Mouse (Mus musculus): ENCODE data around the gene Mgme1.

Mgme1 gene

DNA sequence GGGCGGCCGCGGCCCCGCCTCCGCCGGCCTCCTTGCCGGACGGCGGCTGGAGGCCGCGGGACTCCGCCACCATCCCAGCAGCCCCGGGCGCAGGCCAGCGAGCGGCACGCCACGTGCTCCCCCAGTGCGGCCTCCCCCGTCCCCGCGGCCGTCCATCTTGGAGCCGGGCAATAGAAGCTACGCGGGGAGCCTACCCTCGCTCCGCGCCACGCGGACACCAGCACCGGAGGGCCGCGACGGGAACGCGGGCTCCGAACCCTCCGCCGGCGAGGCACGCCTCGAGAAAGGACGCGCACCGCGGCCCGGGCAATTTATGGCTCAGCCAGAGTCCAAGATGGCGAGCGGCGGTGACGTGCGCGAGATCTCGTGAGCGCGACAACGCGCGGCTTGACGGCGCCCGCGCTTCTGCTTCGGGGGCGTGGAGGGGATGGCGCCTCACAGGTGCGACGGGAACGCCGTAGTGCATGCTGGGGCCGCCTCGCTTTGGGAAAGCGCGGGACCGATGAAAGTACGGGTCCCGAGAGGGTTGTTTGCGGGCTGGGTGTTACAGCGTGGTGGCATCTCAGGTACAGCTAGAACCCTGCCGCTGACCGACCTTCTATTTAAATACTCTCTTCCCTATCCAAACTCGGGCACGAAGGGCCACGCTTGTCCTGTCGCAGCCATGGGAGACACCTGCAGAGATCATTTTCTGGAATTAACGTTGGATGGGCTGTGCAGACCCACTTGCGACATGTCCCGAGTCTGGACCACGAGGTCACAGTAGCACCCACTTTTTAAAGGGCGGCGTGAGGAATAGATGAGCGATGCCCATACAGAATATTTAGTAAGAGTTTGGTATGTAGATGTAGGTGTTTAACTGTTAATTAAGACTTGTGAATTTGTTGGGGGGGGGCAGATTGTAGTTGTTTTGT lies at the start of gene Mgme1, which contains the start of gene Snx5:
TSS of gene Mgme1 (plus strand) at position 157 of the 914 bp plus-strand sequence.
TSS of gene Snx5 (minus strand) at position 400 of the 914 bp plus-strand sequence.
- peak; percentile 91 for DNase-seq (ENCODE audit: low spot score)

DNA sequence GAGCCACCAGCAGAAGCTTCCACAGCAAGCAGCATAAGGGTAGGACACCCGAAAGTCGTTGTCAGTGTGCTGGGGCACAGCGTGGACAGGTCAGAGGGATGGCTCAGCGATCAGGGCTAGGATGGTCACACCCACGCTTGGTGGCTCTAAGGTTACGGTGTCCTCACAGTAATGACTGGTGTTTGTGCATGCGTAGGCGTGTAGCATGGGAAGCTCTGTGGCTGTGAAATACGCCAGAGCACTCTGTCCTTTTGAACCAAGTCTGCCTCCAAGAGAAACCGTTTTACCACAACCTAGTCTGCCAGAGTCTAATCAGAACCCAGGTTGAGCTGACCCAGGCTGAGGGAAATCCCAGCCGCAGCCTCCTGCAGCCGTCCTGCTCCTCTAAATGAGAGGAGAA lies 46.1 kb upstream of the Mgme1 start:
- no peak for DNase-seq (ENCODE audit: low spot score)

GRCm38 (mm10) chr2:144226906-144227586 lies 43.4 kb upstream of the Mgme1 start:
- no peak for DNase-seq (ENCODE audit: low spot score)

DNA sequence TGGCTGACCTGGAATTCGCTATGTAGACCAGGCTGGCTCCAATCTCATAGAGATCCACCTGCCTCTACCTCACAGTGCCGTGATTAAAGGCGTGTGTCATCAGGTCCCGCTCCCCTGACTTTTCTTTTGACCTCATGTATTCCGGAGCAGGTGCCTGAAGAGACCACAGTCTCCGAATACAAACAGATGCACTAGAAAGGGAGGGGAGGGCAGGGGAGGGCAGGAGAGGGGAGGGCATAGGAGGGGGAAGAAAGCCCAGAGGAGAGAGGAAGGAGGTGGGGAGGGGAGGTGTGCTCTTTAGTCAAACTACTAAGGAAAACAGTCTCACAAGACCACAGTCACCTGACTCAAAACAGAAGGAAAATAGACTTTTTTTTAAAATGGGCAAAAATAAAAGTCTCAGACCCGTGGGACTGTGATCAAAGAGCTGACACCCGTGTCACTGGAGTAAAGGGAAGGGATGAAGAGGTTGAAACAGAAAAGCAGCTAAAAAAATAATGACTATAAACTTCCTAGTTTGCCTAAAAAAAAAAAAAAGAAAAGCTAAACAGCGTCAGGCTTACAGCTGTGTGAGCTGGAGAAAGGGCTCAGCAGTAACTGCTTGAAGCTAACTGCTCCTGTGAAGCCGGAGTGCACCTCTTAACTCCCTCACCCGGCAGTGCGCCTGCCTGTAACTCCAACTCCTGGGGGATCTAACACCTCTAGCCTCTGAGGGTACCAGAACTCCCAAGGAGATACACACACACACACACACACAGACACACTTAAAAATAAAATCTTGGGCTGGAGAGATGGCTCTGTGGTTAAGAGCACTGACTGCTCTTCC lies 41.7 kb upstream of the Mgme1 start:
- no peak for DNase-seq (ENCODE audit: low spot score)

GRCm38 (mm10) chr2:144229647-144230046 lies 40.8 kb upstream of the Mgme1 start:
- no peak for DNase-seq (ENCODE audit: low spot score)

DNA sequence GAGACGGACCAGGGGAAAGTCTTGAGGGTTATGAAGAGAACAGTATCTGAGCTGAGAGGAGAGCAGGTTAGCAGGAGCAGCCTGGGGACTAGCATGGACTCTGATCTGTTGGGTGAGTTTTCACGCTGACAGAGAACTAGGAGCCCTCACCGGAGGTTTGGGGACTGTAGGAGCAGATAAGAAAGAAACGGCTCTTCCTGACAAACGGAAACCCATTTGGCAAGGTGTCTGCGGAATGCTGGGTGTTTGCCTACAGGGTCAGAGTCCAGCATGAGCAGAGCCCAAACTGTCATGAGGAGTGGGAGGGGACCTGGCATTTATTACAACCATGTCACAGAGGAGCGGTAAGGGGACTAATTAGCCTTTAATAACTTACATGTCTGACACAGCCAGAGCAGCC lies 40.0 kb upstream of the Mgme1 start:
- DNase-seq (ENCODE audit: low spot score) = no peak

GRCm38 (mm10) chr2:144231115-144231514 lies 39.3 kb upstream of the Mgme1 start:
- no peak for DNase-seq (ENCODE audit: low spot score)

- no peak for DNase-seq (ENCODE audit: low spot score)
These were observed 36.9 kb upstream of the Mgme1 start for GRCm38 (mm10) chr2:144233534-144233933.

DNA sequence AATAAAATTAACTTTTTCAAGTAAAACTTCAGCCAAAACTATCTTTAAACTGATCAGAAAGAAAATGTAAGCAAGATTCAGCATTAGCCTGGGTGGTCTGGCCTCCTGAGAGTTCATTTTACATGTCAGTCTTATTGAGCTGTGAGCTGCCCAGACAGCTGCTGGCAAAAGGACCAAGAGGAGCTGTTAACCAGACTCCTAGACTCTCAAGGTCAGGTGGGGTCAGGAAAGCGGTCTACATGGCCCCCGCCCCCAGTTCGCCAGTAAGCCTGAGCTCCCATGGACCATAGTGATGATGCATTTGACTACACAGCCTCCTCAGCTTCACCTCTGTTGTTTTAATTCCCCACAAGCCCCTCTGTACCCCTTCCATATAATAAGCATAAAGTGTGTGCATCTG lies 34.7 kb upstream of the Mgme1 start:
- no peak for DNase-seq (ENCODE audit: low spot score)

GRCm38 (mm10) chr2:144236791-144237584 lies 33.5 kb upstream of the Mgme1 start:
- DNase-seq (ENCODE audit: low spot score) = no peak

- no peak for DNase-seq (ENCODE audit: low spot score)
These were observed 32.1 kb upstream of the Mgme1 start for GRCm38 (mm10) chr2:144238341-144238740.

GRCm38 (mm10) chr2:144239318-144239717 lies 31.1 kb upstream of the Mgme1 start:
- no peak for DNase-seq (ENCODE audit: low spot score)

- no peak for DNase-seq (ENCODE audit: low spot score)
These were observed 30.2 kb upstream of the Mgme1 start for GRCm38 (mm10) chr2:144240095-144240899.

- DNase-seq (ENCODE audit: low spot score) = no peak
These were observed 25.0 kb upstream of the Mgme1 start for GRCm38 (mm10) chr2:144245464-144245863.

DNA sequence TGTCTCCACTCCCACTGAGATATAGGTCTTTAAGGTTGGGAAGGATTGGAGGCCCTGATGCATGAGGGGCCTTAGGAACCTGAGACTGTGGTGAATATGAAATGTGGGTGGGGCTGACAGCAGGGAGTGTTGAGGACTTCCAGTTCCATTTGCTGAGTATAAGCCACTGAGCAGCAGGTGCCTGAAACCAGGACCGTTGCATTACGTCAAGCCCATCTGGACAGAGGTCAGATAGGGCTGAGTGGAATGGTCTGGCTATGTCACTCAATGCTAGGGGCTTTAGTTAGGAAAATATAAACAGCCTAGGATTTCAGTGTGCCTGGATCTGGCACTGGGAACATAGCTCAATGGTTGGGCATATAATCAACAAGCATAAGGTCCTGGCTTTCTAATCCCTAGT lies 24.2 kb upstream of the Mgme1 start:
- no peak for DNase-seq (ENCODE audit: low spot score)

- no peak for DNase-seq (ENCODE audit: low spot score)
These were observed 23.0 kb upstream of the Mgme1 start for GRCm38 (mm10) chr2:144247337-144247978.

DNA sequence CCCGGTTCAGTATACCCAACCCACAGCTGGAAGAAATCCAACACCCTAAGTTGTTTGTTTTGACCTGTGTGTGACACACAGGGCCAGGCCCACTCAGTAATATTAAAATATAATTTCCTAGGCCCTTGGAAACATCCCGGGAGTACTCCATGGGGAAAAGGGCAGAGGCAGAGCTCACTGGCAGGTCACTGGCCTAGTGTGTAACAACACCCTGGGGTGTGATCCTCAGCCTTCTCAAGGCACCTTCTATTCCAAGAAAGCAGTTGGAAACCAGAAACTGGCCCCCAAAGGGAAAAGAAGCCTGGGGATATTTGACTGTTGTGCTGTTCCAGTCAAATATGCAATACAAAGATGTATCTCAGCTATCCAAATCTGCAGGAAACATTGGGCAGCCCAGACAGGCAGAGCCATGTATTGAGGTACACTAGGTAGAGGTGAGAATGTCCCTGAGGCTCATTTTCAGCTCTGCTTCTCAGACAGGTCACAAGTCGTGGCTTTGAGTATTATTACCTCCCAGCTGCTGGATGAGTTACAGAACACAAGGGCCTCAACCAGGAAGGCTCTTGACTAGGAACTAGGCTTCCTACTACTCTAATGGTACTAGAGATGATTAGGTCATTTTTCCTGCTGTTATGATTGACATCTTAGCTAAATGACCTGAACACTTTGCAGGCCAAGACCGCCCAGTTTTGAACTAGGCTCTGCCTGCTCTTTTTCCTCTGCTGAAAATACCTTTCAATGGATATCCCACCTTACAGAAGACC lies 21.7 kb upstream of the Mgme1 start:
- no peak for DNase-seq (ENCODE audit: low spot score)

- no peak for DNase-seq (ENCODE audit: low spot score)
These were observed 20.4 kb upstream of the Mgme1 start for GRCm38 (mm10) chr2:144250111-144250510.

DNA sequence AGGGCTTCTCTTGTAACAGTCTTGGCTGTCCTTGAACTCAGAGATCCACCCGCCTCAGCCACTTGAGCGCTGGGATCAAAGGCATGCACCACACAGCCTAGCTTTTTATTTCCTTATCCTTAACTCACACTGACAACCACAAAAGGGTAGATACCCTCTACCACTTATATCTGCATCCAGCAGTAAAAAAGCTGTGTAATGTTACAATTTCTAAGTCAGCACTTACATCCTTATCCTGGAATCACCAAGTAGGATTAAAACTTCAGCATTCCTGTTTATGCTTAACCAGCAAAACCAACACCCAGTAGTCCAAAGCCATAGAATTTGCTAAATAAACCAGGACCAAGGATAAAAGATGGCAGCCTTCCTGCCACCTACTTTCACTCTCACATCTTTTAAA lies 7.6 kb upstream of the Mgme1 start:
- DNase-seq (ENCODE audit: low spot score) = no peak
